Mouse (Mus musculus): Measurements from ENCODE around the gene Mafk.
"Not testable (repeated sequence)": the region's sequence is repeated elsewhere in the genome, so short reads cannot be mapped to it uniquely, and the experiment has no call there.

Mafk gene

DNA sequence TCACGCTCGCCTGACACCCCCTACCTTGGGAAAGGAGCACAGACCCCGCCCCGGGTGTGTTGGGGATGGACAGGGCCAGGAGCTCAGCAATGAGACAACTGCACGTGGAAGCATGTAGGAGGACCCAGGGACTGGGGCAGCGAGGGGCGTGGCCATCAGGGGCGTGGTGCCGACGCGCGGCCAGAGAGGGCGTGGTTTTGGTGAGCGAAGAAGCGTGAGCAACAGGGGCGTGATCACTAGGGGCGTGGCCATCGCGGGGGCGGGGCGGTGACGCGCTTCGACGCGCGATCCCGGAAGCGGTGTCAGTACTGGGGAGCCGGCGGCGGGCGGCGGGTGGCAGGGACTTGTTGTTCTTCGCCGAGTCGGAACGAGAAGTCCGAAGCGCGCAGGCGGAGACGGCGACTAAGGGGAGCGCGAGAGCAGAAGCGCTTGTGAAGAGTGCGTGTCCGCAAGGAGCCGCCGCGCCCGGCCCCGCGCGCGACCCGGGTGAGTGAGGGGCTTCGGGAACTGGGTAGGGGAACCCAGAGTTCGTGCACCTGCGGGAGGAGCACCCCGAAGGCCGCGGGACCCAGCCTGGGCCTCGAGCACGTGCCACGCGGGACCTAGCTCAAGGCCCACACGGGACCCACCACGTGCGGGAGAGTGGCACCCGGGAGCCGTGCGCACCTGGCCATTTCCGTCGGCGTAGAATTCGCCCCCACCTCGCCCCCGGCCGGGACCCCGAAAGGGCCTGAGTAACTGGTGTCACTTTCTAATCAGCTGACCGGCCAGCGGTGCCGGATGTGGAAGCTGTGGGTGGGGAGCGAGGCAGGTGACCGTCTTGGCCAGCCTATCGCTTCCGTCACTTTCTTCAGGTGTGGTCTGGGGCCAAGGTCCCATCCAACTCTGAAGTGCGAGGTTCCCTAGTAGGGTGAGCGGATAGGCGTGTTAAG, at the start of gene Mafk:
Mafk (plus strand) TSS at position 287 of the 932 bp plus-strand sequence.
- peak; percentile 79 for DNase-seq

DNA sequence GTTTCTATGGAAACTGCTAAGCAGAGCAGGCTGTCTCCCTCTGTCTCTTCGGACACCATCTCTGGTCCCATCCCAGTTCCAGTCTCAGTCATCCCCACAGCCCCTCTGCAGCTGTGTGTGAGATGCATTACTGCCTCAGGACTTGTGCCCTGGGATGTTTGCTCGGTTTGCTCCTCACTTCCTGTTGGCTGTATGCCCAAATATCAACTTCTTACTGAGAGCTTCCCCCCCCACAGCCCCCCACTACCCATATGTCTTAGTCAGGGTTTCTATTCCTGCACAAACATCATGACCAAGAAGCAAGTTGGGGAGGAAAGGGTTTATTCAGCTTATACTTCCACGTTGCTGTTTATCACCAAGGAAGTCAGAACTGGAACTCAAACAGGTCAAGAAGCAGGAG, 48.7 kb upstream of the Mafk start:
- DNase-seq: not testable (repeated sequence)

DNA sequence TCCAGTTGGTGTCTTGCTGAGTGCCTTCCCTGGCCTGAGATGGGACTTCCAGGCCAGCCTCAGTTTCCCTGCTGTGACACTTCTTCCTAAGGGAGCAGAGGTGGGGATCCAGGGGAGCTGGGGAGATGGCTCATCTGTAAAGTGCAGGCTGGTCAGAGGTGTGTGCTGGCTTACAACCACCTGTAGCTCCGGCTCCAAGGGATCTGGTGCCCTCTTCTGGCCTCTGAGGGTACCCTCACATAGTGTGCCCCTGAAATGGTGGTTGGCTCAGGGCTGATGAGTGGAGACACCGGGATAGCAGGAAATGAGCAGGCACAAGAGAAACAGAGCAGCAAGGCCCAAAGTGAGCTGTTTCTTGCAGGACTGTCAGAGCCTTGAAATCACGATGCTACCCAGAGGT, 45.5 kb upstream of the Mafk start:
- DNase-seq: peak; percentile 35

DNA sequence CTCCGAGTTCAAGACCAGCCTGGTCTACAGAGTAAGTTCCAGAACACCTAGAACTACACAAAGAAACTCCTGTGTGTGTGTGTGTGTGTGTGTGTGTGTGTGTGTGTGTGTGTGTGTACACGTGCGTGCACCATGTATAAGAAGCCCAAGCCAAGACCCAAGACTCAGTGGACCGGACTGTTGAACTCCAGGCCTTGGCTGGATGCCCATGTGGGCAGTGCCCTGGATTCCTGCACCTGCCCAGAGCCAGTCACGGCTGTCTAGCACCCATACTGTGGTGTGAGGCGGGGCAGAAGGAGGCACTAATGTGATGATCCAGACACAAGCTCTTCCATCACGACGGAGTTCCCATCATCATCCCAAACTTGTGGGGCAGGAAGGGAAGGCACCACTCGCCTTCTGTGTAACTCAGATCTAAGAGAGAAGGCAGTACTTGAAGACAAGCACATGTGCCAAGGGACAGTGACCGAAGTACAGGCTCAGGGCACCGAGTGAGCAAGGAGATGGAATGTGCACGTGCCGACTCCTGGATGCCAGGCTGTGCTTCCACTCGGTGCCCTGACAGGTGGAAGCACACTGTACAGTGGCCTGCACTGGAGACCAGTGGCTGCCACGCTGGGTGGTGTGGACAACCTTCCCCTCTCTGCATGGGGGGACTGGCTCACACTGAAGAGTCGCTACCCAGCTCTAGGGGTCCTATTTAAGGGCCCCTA, 41.7 kb upstream of the Mafk start:
- DNase-seq: no peak

DNA sequence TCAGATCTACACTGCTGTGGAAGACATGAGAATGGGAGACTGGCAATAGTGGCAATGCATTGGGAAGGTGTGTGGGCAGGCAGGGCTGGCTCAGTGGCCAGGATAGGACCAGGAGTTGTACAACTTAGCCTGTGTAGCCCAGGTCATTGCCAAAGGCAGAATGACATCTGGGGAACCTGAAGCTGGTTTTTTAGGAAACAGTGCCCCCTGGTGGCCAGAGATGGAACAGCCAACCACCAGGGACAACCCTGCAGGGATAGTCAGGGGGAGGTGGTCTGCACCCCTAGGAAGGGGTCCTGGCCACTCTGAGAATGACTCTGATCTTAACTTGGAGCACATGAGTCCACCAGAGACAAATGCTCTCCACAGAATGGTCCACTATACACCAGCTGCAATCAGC, 40.8 kb upstream of the Mafk start:
- DNase-seq: peak; percentile 53

DNA sequence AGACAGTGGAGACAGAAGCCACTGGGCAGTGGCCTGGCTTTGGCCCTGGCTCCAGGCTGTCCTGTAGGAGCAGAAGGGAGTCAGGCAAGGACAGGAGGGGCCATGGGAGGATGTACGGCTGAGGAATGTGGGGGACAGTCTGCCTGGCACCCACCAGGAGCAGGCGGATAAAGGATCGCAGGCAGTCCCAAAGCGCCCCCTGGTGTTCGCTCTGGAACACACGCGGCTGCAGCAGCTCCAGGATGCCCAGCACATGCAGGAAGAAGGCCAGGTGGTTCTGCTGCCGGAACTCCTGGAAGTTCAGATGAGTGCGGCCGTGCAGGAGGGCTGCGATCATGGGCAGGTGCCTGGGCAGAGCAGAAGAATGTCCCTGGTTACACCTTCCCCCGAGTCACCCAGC, 36.6 kb upstream of the Mafk start:
- DNase-seq: peak; percentile 51

DNA sequence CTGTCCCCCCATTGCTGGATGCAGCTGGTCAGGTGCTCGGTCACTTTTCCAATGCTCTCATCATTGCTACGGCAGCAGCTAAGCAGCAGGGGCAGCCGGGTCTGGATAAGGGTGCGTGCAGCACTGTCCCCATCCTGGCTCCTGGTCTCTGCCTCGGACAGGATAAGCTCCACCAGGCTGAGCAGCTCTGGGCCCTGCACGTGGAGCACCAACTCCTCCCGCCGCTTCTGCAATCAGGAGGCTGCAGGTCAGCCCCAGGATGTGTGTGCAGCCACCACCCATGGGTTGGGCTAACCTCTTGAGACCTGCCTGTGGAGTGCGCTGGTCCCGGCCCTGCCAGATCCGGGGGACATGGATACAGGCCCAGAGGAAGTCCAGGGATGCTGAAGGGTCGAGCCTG, 35.2 kb upstream of the Mafk start:
- DNase-seq: no peak

DNA sequence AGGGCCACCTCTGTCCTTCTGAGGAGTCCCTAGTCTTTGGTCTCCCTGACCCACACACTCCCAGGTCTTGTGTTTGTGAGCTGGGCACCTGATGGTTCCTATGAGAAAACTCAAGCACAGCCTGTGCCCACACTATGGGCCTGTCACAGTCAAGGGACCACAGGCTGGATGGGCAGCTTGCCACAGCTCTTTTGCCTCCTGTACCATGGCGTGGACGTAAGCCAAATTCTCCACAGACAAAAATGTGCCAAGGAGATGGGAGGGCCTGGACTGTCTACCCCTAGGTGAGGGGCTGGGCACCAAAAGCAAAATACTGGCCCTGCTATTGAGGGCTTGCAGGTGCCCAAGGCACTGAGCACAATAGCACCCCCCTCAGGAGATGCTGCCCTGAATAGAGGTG, 34.7 kb upstream of the Mafk start:
- DNase-seq: no peak

DNA sequence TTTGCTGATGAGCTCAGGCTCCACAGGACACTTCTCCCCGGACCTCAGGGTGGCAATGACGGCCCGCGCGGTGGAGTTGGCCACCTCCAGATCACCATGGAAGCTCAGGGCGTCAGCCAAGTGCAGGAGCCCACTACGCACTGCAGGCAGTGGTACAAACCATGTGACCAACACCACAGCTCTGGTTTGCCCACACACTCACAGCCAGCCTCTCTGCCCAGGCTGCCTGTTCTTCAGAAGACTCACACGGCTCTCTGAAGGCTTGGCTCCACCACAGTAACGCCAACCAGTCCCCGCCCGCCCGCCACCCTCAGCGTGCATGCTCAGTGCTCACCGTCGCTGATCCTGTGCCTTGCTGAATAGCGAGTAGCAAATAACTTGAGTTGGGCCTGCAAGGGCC, 33.2 kb upstream of the Mafk start:
- no peak for DNase-seq

DNA sequence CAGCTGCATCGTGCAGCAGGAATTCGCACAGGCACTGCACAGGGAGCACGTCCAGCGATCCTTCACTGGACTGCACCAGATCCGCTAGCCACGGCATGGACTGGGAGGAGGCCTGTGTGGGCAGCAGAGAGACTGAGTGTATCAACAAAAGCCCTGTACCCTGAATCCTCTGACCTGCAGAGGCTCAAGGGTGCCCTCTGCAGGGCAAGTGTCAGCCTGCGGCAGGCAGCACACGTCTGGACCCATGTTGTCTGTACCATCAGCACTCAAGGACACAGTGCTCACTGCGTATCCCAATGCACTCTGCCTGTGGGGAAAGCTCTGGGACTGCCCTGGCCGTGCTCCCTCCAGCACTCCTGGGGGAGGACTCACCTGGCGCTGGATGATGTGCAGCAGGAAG, 27.0 kb upstream of the Mafk start:
- no peak for DNase-seq

DNA sequence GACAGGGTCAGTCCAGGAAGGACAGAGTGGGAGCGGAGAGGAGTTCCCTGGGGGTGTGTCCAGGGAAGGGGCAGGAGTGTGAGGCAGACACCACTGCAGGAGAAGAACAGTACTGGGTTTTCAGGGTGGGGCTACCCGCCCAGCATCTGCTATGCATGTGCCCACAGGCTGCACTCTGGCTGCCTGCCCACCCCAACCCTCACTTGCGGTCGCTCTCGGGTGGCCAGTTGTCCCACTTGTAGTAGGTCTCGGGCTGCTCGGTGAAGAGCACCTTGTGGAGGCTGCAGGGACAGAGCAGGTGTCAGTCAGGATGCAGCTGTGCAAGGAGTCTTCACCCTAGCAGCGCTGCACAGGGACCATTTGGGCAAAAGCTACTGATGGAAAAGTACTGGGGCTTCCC, 23.1 kb upstream of the Mafk start:
- no peak for DNase-seq

DNA sequence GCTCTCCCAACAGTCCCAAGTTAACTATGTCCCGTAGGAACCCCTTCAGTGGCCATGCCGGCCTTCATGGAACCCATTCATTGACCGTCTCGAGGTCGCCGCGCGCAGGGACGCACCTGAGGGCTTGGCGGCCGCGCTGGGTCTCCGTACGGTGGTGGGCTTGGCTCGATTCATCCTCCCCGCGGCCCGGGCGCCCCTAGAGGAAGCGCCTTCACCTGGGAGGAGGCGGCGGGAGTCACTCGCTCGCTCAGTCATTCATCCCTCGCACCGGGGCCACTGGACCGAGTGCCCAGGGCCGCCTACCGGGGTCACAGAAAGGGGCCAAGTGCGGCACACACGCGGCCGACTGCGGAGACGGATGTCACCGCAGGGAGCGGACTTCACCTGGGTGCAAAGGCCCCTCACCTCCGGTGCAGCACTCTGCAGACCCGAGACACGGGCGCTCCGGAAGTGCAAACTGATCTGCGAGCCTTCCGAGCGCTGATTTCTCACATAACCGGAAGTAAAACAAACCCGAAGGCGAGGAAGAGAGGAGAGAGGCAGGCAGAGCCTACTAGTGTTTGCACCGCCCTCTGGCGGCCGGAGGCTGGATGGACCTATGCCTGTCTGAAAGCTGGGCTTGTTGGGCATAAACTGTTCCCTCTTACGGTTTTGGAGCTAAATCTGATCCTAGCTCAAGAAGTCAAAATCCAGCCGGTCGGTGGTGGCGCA, 15.9 kb upstream of the Mafk start, which contains the start of gene Ints1:
Ints1 (minus strand) TSS at position 459 of the 711 bp plus-strand sequence.
- DNase-seq: peak; percentile 93

DNA sequence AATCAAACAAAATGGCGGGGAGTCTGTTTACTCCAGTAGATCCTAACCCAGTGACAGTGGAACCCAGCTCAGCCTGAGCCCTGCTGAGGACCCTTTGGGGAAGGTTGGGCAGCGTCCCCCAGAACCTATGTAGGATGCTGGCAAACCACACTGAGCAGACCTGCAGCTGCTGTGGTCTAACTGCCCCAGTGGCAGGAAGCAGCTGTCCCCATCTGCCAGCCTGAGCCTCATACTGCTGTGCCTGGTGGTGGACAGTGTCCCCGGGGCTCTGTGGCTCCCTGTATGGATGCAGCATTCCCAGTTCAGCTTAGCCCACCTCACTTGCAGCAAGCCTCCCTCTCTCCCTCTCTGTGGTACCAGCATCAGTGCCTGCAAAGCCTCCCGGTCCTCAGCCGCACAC, 14.3 kb upstream of the Mafk start:
- DNase-seq: no peak

DNA sequence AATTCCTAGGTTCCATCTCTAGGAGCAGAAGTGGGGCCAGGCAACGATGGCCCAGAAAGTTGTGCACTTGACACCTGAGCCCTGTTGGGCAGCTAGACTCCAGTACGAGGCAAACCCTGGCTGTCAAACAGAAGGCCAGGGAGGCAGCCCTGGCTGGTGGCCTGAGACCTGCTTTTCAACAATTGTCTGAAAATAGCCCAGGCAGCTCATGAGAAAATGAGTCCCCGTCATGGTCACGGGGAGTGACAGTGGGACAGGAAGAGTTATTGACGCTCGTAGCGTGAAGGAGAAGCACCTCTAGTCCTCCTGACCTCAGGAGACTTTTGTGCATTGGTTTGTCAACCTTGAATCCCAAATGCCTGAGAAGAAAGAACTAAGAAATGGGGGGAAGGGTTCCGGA, 9.9 kb upstream of the Mafk start:
- DNase-seq: no peak

DNA sequence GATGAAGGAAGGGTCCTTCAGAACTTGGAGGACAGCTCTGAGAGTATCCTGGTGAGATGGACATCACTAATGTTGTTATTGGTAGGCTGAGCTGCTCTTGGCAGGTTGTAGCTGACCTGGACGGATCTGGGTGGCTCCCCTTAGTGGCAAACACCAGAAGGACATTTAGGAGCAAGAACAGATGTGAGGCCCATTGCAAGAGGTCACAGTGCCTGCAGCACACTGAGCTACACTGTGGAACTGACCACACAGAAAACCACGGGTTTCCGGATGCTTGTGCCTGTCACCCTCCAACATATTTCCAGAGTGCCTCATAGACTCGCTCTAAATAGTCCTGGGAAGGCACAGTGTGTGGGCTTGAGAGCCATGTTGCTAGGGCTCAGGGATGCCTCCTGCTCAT, 1.8 kb upstream of the Mafk start:
- DNase-seq: no peak

DNA sequence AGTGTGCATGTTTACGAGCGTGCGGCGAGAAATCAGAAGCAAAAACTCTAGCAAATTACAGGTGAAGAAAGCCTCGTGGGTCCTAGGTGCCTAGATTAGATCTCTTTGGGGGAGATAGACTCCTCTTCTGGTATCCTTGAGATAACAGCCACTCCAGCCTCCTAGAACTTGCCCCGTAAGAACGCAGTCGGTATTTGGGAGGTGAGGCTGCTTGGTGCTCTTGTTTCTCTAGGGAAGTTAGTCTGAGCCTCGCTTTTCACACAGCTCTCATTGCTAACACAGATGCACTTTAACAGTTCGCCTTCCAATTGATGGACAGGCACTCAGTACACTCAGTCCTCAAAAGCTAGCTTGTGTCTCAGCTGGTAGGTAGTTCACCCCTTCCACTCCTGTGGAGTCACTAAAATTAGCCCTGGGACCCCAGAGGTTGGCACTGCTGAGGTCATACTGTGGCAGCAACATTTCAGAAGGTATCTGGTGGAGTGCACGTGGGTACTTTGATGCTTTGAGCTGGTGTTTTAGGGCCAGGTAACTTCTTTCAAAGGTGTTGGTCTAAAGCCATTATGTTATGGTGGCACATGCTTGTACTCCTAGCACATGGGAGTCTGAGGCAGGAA, 954 bp downstream of the Mafk start:
- no peak for DNase-seq

DNA sequence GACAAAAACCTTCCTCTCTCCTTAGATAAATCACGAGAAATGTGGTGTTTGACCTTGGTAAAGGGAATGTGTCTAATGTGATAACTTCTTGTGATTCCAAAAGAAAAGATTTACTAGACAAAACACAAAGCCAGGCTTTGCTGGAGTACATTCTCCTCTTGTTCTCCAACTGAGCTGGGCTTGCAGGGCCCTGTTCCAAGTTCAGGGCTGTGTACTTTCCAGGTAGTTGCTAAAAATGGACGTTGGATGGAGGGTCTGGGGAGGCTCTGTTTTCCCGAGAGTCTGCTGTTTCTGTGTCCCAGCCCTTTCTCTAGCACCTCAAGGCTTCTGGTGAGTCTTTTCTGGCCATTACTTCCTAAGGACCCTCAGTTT, 1.6 kb downstream of the Mafk start:
- DNase-seq: no peak

DNA sequence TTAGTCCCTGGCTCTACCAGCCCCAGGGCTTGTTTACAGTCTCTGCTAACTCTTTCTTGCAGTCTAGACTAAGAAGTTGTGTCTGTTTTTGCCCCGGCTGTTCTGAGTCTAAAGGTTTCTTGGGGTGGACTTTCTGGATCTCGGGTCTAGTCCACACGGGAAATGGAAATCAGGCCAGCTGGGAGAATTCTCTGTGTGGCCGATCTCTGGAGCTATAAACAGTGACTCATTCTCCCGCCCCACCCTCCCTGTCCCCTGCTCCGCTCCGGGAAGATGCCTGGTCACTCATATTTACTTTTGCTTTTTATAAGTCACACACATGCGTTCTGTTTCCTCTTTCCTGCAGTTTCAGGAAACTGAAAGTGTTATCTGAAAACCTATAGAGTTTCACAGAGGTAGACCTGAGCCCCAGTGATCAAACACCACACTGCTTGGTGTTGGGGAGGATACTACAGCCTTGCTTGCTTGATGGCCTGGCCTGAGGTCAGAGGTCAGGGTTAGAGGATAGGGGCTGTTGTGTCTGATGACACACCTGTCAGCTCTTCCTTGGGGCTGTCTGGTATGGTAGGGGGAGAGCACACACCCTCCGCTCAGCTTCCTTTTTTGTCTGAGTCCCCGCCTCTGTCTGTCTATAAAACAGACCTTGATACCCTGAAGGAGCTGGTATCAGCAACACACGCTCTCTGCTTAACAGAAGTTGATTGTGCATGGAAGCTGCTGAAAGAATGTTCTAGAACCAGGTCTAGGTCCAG, 2.2 kb downstream of the Mafk start:
- no peak for DNase-seq

DNA sequence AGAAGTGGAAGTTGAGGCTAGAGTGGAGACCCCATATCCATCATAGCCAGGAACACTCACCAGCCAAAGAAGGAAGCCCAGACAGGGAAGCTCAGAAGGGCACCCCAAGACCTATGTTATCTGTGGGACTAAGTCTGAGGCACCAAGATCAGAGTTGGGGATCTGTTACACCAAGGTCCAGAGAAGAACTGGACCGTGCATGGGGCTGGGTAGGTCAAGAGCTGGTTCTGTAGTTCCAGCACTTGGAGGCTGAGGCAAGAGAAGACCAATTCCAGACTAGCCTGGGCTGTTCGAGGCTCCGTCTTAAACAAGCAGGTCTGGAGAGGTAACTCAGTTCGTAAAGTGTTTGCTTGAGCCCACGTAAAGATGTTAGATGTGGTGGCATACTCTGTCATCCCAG, 2.8 kb downstream of the Mafk start:
- DNase-seq: no peak

DNA sequence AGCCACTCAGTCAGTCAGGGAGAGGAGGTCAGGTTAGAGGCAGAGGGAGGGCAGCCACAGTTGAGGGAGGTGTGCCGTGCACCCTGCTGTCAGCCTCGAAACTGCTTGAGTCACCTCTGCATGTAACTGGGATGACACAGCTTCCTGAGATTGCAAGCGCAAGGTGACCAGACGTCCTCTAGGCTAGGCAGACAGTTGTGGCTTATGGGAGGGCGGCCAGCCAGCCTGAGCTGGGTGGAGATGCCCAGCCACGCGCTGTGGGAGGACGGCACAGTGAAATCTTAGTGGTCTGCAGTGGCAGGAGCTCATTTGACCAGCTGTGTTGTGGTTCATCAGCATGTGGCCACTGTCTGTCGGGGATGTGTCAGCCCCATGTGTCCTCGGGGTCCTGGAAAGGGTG, 3.6 kb downstream of the Mafk start:
- DNase-seq: no peak

DNA sequence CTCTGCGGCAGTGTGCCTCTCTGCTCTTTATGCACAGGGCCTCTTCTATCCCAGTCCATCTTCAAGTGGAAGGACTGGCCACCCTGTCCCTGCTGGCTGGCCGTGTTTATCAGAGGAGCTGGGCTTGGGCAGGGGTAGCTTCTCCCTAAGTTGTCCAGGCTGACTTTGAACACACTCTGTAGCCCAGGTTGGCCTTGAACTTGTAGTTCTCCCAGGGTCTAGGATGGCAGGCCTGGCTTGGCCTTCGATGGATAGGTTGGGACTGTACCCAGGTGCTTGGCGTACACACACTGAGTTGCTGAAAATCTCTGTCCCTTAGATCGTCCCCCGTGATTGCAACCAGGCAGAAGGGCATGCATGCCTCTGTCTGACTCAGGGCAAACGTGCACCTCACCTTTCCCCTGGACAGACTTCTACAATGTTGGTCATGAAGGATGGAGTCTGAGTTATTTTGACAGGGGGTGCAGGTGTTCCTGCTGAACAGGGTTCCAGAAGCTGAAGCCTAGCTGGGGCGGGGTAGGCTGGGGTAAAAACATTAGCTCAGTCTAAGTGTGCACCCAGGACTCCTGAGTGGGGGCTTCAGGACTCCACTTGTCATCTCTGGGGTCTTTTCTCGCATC, 4.8 kb downstream of the Mafk start:
- DNase-seq: no peak

DNA sequence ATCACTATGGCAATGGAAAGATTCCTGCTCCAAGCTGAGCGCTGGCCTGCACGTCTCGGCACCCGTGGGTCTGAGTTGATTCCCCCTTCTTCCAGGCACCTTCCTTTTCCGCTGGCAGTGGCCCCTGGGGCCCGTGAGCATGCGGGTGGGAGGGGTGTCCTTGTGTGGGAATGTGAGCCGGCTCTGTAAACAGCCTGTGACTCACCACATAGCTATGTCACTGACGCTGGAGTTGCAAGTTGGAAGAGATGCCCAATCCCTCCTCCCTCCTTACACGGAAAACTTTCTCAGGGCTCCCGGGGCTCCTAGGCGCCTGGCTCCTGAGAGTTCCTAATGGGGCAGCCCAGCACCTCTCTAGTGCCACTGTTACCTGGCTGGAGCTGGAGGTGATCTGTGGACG, 5.6 kb downstream of the Mafk start:
- no peak for DNase-seq
